9 mouse cellular contexts compared by ENCODE assay signal in genomic region chr19:45815831-45816405, GRCm38 (mm10). TPM values are rescaled to one million over a fixed set of nuclear protein-coding genes. Genes with fewer than 3 reads are reported as not detected.
A peak's percentile ranks its signal among the peaks of the same experiment; 100 is the strongest.
DNase-seq lines count a peak whose midpoint lies in the region; ATAC-seq and TF ChIP-seq lines count a peak whose summit lies in the region.
"Had no signal": no experiment of that assay in that cellular context is flagged by ENCODE, and none has a peak within 500 bp of the region (broad histone marks: within the 10 kb centered on the region; RNA-seq: fewer than 3 reads in every experiment).

Gene Kcnip2, minus strand, starts transcription at chr19:45816061.

- H3K27me3 ChIP-seq in lung, embryonic 15.5 days: 0 out of 2 replicates have a peak, but pooled peaks cover 6% of the 10 kb centered on the region
- H3K27me3 ChIP-seq in forebrain, postnatal 0 days (ENCODE audit: insufficient read depth, low read length): no peaks in the 10 kb centered on the region
- H3K27me3 ChIP-seq in midbrain, postnatal 0 days (ENCODE audit: insufficient read depth, low read length): no peaks in the 10 kb centered on the region

- H3K9me3 ChIP-seq in lung, embryonic 15.5 days: no peaks in the 10 kb centered on the region
- H3K9me3 ChIP-seq in forebrain, postnatal 0 days (ENCODE audit: low read length): no peaks in the 10 kb centered on the region
- H3K9me3 ChIP-seq in midbrain, postnatal 0 days (ENCODE audit: low read length): no peaks in the 10 kb centered on the region

- peak; percentile 63 for TF ChIP-seq CTCF in forebrain, postnatal 0 days (IDR thresholded peaks at IDR 0.05; ENCODE audit: low read depth)
- peak; percentile 63 for TF ChIP-seq CTCF in midbrain, postnatal 0 days (IDR thresholded peaks at IDR 0.05)

- DNase-seq in lung, postnatal 25 days (ENCODE audit: low spot score): no peak
- peak; percentile 59 for DNase-seq in forebrain, postnatal 0 days
- peak; percentile 52 to 61 for DNase-seq in left cerebral cortex, postnatal 36 days (ENCODE audit: low spot score in 2 of 2)
- peak; percentile 46 for DNase-seq in midbrain, postnatal 0 days (ENCODE audit: low spot score)
- DNase-seq in thymus, postnatal 10 days (ENCODE audit: low spot score in 2 of 2): peak; percentile 42 to 75
- no peak for DNase-seq in urinary bladder, adult 18-20 months (ENCODE audit: low spot score in 2 of 2)

- peak within 1 kb of the TSS; percentile 41 for H3K4me3 ChIP-seq in lung, embryonic 15.5 days
- peak within 1 kb of the TSS; percentile 49 for H3K4me3 ChIP-seq in forebrain, postnatal 0 days (ENCODE audit: low read depth, low read length)
- H3K4me3 ChIP-seq in midbrain, postnatal 0 days (ENCODE audit: low read depth, low read length): peak within 1 kb of the TSS; percentile 48

- H3K27ac ChIP-seq in lung, embryonic 15.5 days: peak within 1 kb of the TSS; percentile 27
- peak within 1 kb of the TSS; percentile 29; the same call in 1 of the 2 replicates for H3K27ac ChIP-seq in forebrain, postnatal 0 days (ENCODE audit: low read depth, low read length)
- H3K27ac ChIP-seq in midbrain, postnatal 0 days (ENCODE audit: low read depth, low read length): no peak within 1 kb of the TSS

- intact Hi-C loops in left cerebral cortex, postnatal 36 days (cut with DNase I): loop anchor here (2.0 to 5.0 kb wide), 2 partner anchors 56 to 131 kb away; no protein-coding TSS in a partner anchor

- H3K36me3 ChIP-seq in lung, embryonic 15.5 days: no peaks in the 10 kb centered on the region
- peaks cover 3% of the 10 kb centered on the region; the same call in 1 of the 2 replicates for H3K36me3 ChIP-seq in forebrain, postnatal 0 days (ENCODE audit: insufficient read depth)
- H3K36me3 ChIP-seq in midbrain, postnatal 0 days (ENCODE audit: insufficient read depth, low read length): peaks cover 5% of the 10 kb centered on the region

- ATAC-seq in lung, embryonic 15.5 days (ENCODE audit: borderline replicate concordance, extremely low read depth, low FRiP score, low TSS enrichment): peak; percentile 65; the same call in 1 of the 2 replicates
- ATAC-seq in forebrain, postnatal 0 days: peak; percentile 76
- ATAC-seq in inflammation-experienced regulatory T-cells, adult 6 months: no peak
- ATAC-seq in midbrain, postnatal 0 days (ENCODE audit: low FRiP score): peak; percentile 51

- WGBS in lung, embryonic 15.5 days: under 1% methylated on average over 28 of the region's 29 CpGs
- 4% methylated on average over 20 of the region's 29 CpGs for WGBS in forebrain, postnatal 0 days
- WGBS in midbrain, postnatal 0 days: under 1% methylated on average over 21 of the region's 29 CpGs

- peak within 1 kb of the TSS; percentile 15 for H3K9ac ChIP-seq in lung, embryonic 15.5 days
- H3K9ac ChIP-seq in forebrain, postnatal 0 days: peak within 1 kb of the TSS; percentile 55
- H3K9ac ChIP-seq in midbrain, postnatal 0 days (replicated peaks; ENCODE audit: low read length, poor library complexity, severe bottlenecking): peak within 1 kb of the TSS; percentile 57

- peaks cover 53% of the 10 kb centered on the region for H3K4me1 ChIP-seq in lung, embryonic 15.5 days
- H3K4me1 ChIP-seq in forebrain, postnatal 0 days (ENCODE audit: insufficient read depth): 0 out of 2 replicates have a peak, but pooled peaks cover 20% of the 10 kb centered on the region
- H3K4me1 ChIP-seq in midbrain, postnatal 0 days (ENCODE audit: insufficient read depth, low read length): peaks cover 6% of the 10 kb centered on the region; the same call in 1 of the 2 replicates

- peak within 1 kb of the TSS; percentile 86 for H3K4me2 ChIP-seq in lung, embryonic 15.5 days
- H3K4me2 ChIP-seq in forebrain, postnatal 0 days (ENCODE audit: low read depth): peak within 1 kb of the TSS; percentile 90
- H3K4me2 ChIP-seq in midbrain, postnatal 0 days (ENCODE audit: low read depth, low read length, poor library complexity, severe bottlenecking): peak within 1 kb of the TSS; percentile 95

RNA-seq across cellular contexts. Expression of gene Kcnip2, which starts in this region (rescaled TPM):
- 2.6 and 3.3 TPM in 2 replicates for polyA plus RNA-seq in lung, embryonic 15.5 days (2015; fragmentation: Nextera tagmentation; extraction: Ambion mirVana)
- 30.6 and 42.8 TPM in 2 replicates for total RNA-seq in forebrain, postnatal 0 days (2014; rRNA removed)
- polyA plus RNA-seq in forebrain, postnatal 0 days (2015; fragmentation: Nextera tagmentation; extraction: Ambion mirVana): 29.4 and 30.3 TPM in 2 replicates
- 10 to 100 TPM in 2 of 3 experiments, 1 to 10 TPM in 1; 3.4 to 13.9 (median 10.1) TPM for polyA plus RNA-seq in inflammation-experienced regulatory T-cells, adult 6 months (2017; shearing (Covaris generic))
- 100 to 1,000 TPM; 134 to 147 TPM for total RNA-seq in left cerebral cortex, postnatal 36 days (2021)
- 13.7 and 21.2 TPM in 2 replicates for total RNA-seq in midbrain, postnatal 0 days (2014; rRNA removed)
- polyA plus RNA-seq in midbrain, postnatal 0 days (2015; fragmentation: Nextera tagmentation; extraction: Ambion mirVana): 12.0 and 14.2 TPM in 2 replicates
- total RNA-seq: liver, adult 2 months had no signal

Comparison
In these comparisons a context has a peak if more than half of its experiments do, and no peak if none do; other contexts are left out.
1. DNase-seq: peak in forebrain, postnatal 0 days (single experiment), left cerebral cortex, postnatal 36 days (2 of 2), midbrain, postnatal 0 days (single experiment) and thymus, postnatal 10 days (2 of 2); none in lung, postnatal 25 days (single experiment) and urinary bladder, adult 18-20 months (0 of 2).
2. Peak in every context shown above with its lines, with median percentiles within 50 percentile points of each other: H3K4me2 ChIP-seq, H3K4me3 ChIP-seq and H3K9ac ChIP-seq.